Mouse (Mus musculus) lung, embryonic 14.5 days (tissue): Measurements from ENCODE around the gene Iqcf3. TPM values are rescaled to one million over a fixed set of nuclear protein-coding genes. Genes with fewer than 3 reads are reported as not detected.

Source experiments
- ATAC-seq: fragments of 200-750 bp; cut with Nextera tagmentation; 2 replicates; pipeline ENCODE4 v1.8.0; 2017; ENCODE audit warnings: mild to moderate bottlenecking, moderate TSS enrichment, moderate library complexity; ENCODE audit not compliant: insufficient read depth
- DNase-seq: peaks from one replicate; pipeline ENCODE4 v3.0.0-alpha.2; 2015
- H3K27ac ChIP-seq: fragments of 300-500 bp; sonication (generic); 2 replicates; pipeline ENCODE4 v1.5.1; 2014; ENCODE audit warnings: low read depth, mild to moderate bottlenecking, moderate library complexity
- H3K27me3 ChIP-seq: fragments of 300-500 bp; sonication (generic); 2 replicates; pipeline ENCODE4 v1.6.1; 2014; ENCODE audit warnings: low read length, control low read depth; ENCODE audit not compliant: insufficient read depth
- H3K36me3 ChIP-seq: fragments of 300-500 bp; sonication (generic); 2 replicates; pipeline ENCODE4 v1.6.1; 2014; ENCODE audit warnings: control low read depth; ENCODE audit not compliant: insufficient read depth
- H3K4me1 ChIP-seq: fragments of 300-500 bp; sonication (generic); 2 replicates; pipeline ENCODE4 v1.6.1; 2014; ENCODE audit warnings: antibody characterized with exemption, control low read depth; ENCODE audit not compliant: insufficient read depth
- H3K4me2 ChIP-seq: fragments of 300-500 bp; sonication (generic); 2 replicates; pipeline ENCODE4 v1.6.1; 2014; ENCODE audit warnings: mild to moderate bottlenecking
- H3K4me3 ChIP-seq: fragments of 300-500 bp; sonication (generic); 2 replicates; pipeline ENCODE4 v1.5.1; 2014; ENCODE audit warnings: low read depth, low read length
- H3K9ac ChIP-seq: fragments of 300-500 bp; sonication (generic); 2 replicates; pipeline ENCODE4 v1.6.1; 2014
- H3K9me3 ChIP-seq: fragments of 300-500 bp; sonication (generic); 2 replicates; pipeline ENCODE4 v1.6.1; 2016; ENCODE audit warnings: low read depth, low read length, control low read depth
- CTCF ChIP-seq: IDR thresholded peaks from 2 replicates; pipeline ENCODE4 v1.5.1; 2016; ENCODE audit warnings: antibody characterized with exemption, low read depth
- WGBS: fragments of 180-500 bp; shearing (Covaris S2); extraction: QIAGEN DNeasy Blood & Tissue Kit; methylation state at CpG from one replicate; pipeline ENCODE4 v1.1.7; 2014; 5-methylcytosine and 5-hydroxymethylcytosine counted together
- polyA plus RNA-seq: library from polyadenylated mRNA; unstranded; fragments of >200 nt; fragmentation: Nextera tagmentation; extraction: Ambion mirVana; gene quantifications from 2 replicates; pipeline ENCODE4 v1.2.1, GENCODE M21; 2014

Gene Iqcf3
- polyA plus RNA-seq, 1 experiment from 2014 or later: not detected

DNA sequence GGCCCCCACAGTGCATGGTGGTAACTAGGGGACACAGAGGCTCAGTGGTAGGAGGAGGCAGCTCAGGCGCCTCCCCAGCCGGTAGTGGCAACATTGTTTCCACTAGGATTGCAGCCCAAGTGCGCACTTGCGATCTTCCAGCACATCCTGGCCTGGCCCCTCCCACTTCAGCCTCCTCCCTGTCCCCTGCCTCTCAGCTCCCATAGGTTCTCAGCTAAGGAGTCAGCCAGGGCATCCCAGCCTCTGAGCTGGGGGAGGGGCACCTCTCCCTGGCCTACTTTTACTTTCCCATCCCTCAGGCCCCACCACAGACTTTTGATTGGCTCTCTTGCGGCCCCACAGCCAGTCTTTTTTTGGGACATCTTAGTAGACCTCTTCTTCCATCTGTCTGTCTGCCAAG, 89.5 kb downstream of the Iqcf3 start:
- H3K27ac ChIP-seq: no peak overlapping the region
- DNase-seq (peak; percentile 77), ATAC-seq (peak; percentile 45)
- no peaks in the 10 kb centered on the region for H3K36me3 ChIP-seq
- H3K27me3 ChIP-seq: no peaks in the 10 kb centered on the region
- H3K4me2 ChIP-seq: peak overlapping the region; percentile 45
- no peaks in the 10 kb centered on the region for H3K9me3 ChIP-seq
- peaks cover 13% of the 10 kb centered on the region for H3K4me1 ChIP-seq
- H3K4me3 ChIP-seq: no peak overlapping the region
- WGBS: 15% methylated on average over 5 of the region's 5 CpGs
- no peak overlapping the region for H3K9ac ChIP-seq
- TF ChIP-seq CTCF: peak; percentile 16; the same call in 1 of the 2 replicates

DNA sequence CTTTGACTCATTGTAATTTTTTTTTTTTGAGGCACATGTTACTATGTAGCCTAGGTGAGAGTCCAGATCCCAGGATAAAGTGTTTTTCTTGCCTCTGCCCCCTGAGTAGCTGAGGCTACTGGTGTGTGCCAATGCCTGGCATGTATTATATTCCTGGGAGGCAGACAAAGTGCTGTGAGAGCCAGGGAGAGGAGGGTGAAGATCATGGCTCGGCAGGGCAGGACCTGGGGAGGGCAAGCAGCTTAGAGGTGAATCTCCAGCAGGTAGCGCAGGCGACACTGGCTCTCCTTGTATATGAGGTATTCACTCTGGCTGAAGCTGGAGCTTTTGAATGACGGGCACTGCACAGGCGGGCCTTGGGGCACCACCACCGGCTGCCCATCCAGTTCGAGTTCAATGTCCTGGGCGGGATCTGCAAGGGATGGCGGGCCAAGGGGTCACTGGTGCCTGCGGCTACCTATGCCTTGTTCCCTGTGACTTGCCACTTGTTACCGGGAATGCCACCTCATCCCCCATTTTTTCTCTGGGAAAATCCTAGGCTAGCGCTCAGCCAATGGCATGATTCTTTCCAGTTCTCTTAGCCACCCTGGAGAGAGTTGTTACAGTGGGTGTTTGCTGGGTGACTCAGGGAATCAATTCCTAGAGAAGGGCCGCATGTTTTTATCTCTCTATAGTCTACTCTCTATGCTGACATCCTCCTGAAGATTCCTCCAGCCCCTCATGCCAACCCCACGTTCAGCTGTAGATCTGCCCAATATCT, 90.3 kb downstream of the Iqcf3 start:
- no peaks in the 10 kb centered on the region for H3K9me3 ChIP-seq
- H3K36me3 ChIP-seq: no peaks in the 10 kb centered on the region
- no peak for ATAC-seq
- peak overlapping the region; percentile 45 for H3K4me2 ChIP-seq
- H3K4me1 ChIP-seq: peaks cover 9% of the 10 kb centered on the region
- H3K4me3 ChIP-seq: no peak overlapping the region
- H3K9ac ChIP-seq: 0 out of 2 replicates have a peak overlapping the region, but pooled peaks have one; percentile 6
- WGBS: 69% methylated on average over 14 of the region's 14 CpGs
- TF ChIP-seq CTCF: no peak
- H3K27ac ChIP-seq: no peak overlapping the region
- no peak for DNase-seq
- no peaks in the 10 kb centered on the region for H3K27me3 ChIP-seq

DNA sequence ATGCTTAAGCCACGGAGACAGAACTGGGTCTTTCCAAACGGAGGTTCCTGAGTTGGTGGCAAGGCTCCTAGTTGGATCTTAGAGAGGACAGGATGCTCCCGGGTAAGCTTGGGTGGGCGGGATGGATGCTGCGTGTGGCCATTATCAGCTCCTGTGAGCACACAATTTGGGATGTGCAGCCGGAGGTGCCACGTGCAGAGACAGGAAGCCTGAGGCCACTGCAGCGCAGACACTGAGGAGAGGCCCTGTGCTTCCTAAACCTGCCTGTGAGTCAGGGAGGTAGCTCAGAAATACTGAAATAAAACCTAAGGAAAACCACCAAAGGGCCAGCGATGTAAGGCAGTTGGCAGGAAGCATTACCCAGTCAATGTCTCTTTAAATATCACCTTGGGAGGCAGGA, 91.7 kb downstream of the Iqcf3 start:
- H3K9ac ChIP-seq: no peak overlapping the region
- H3K4me3 ChIP-seq: no peak overlapping the region
- H3K4me1 ChIP-seq: peaks cover 6% of the 10 kb centered on the region
- no peaks in the 10 kb centered on the region for H3K36me3 ChIP-seq
- ATAC-seq (no peak), DNase-seq (no peak)
- H3K9me3 ChIP-seq: no peaks in the 10 kb centered on the region
- no peaks in the 10 kb centered on the region for H3K27me3 ChIP-seq
- H3K27ac ChIP-seq: no peak overlapping the region
- no peak overlapping the region for H3K4me2 ChIP-seq
- no peak for TF ChIP-seq CTCF
- 55% methylated on average over 9 of the region's 9 CpGs for WGBS

DNA sequence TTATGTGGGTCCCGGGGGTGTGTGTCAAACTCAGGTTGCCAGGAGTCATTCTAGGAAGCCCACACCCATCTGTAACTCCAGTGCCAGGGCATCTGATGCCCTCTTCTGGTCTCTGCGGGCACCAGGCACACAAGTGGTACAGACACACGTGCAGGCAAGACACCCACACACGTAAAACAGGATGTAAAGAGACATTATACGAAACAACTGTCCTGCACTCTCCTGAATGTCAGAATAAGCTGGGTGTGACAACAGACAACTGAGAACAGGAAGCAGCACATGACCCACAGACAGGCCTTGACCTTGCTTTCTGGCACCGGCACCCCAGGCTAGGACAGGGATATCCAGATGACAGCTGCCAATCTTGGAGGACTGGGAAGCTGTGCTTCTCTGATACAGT, 92.1 kb downstream of the Iqcf3 start:
- Histone ChIP-seq H3K9ac (no peak overlapping the region), H3K4me1 (peaks cover 5% of the 10 kb centered on the region), H3K27me3 (no peaks in the 10 kb centered on the region), H3K27ac (no peak overlapping the region), H3K4me2 (no peak overlapping the region), H3K9me3 (no peaks in the 10 kb centered on the region), H3K4me3 (no peak overlapping the region), H3K36me3 (peaks cover 4% of the 10 kb centered on the region; the same call in 1 of the 2 replicates)
- WGBS: 59% methylated on average over 6 of the region's 6 CpGs
- 0 out of 2 replicates have a peak, but pooled peaks have one; percentile 10 for TF ChIP-seq CTCF
- DNase-seq (no peak), ATAC-seq (no peak)

DNA sequence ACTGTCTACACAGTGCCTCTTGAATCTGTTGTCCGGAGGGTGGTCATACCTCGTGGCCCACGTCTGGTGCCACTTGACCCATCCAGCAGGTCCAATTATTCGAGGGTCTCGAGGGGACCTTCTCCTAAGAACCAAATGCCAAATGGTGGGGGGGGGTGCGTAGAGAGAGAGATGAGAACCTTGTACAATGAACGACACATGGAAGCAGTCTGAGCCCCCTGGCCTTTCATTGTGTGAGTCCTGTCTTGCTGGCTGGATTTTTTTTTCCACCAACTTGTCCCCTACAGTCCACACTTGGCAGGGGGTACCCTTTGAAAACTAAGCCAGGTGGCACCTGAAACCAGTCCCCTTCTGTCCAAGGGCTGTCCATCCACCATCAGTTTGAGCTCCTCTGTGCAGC, 93.7 kb downstream of the Iqcf3 start:
- Histone ChIP-seq H3K9me3 (no peaks in the 10 kb centered on the region), H3K4me3 (no peak overlapping the region), H3K4me1 (no peaks in the 10 kb centered on the region), H3K9ac (no peak overlapping the region), H3K36me3 (peaks cover 18% of the 10 kb centered on the region), H3K27ac (no peak overlapping the region), H3K4me2 (no peak overlapping the region), H3K27me3 (no peaks in the 10 kb centered on the region)
- no peak for TF ChIP-seq CTCF
- no peak for DNase-seq
- WGBS: 81% methylated on average over 7 of the region's 7 CpGs
- no peak for ATAC-seq

DNA sequence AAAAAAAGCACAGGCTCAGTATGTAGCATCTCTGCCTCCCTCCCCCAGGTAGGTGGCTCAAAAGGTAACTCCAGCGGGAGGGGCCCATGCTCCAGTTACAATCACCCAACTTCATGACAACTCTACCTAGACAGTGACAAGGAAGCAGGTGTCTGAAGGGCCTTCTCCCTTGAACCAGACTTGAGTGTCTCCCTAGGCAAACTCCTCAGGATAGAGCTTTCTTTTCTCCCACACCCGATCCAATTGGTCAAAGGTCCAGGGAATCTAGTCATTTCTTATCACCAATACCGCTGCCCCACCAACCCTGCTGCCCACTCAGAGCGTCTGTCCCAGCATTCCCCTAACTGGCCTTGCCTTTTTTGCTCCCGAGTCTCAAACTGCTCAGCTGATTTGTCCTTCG, 94.7 kb downstream of the Iqcf3 start:
- Histone ChIP-seq H3K36me3 (peaks cover 27% of the 10 kb centered on the region), H3K9ac (no peak overlapping the region), H3K9me3 (no peaks in the 10 kb centered on the region), H3K4me1 (no peaks in the 10 kb centered on the region), H3K27me3 (no peaks in the 10 kb centered on the region), H3K4me2 (no peak overlapping the region), H3K4me3 (no peak overlapping the region), H3K27ac (no peak overlapping the region)
- WGBS: 85% methylated on average over 6 of the region's 6 CpGs
- DNase-seq: no peak
- no peak for TF ChIP-seq CTCF
- ATAC-seq: no peak

DNA sequence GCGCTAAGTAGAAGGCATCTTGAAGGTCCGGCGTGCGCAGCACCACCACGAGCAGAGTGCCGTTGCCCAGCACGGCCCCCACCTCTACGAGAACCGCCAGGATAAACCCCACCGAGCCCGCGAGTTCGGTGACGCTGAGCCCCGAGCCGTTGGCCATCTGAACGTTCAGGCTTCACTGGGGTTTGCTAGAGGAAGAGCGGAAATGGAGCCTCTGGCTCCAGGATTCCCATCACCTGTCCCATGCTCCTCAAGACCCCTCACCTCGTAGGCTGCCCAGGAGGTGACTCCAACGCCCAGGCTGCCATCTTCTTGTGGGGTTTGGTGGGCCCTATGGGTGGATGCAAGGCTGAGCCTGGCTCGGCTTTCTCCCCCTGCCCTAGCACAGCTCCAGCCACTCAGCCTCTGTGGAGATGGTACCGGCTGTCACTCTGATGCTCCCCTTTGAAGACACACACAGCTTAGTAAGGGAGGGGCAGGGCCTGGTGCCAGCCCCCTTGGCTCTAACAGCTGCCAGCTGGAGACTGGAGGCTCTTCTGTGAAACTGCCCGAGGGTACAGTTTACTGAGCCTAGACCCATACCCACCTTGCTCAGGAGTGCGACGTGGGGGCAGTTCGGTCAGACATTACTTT, 95.7 kb downstream of the Iqcf3 start, which contains the start of gene Gpr62:
TSS of gene Gpr62 (minus strand) at position 368 of the 630 bp plus-strand sequence.
- DNase-seq (no peak), ATAC-seq (peak; percentile 16; the same call in 1 of the 2 replicates)
- Histone ChIP-seq H3K4me1 (no peaks in the 10 kb centered on the region), H3K36me3 (peaks cover 38% of the 10 kb centered on the region), H3K4me3 (peak within 1 kb of the TSS; percentile 54), H3K9me3 (no peaks in the 10 kb centered on the region), H3K27ac (no peak within 1 kb of the TSS; the same call in 1 of the 2 replicates), H3K4me2 (peak within 1 kb of the TSS; percentile 88), H3K27me3 (no peaks in the 10 kb centered on the region), H3K9ac (peak within 1 kb of the TSS; percentile 65)
- WGBS: 34% methylated on average over 26 of the region's 26 CpGs
- no peak for TF ChIP-seq CTCF
